Mouse (Mus musculus): Measurements from ENCODE around the gene Limd1.
A peak's percentile ranks its signal among the peaks of the same experiment; 100 is the strongest.
"Not testable (repeated sequence)": the region's sequence is repeated elsewhere in the genome, so short reads cannot be mapped to it uniquely, and the experiment has no call there.

The Limd1 gene

GRCm38 (mm10) chr9:123478586-123479195 is at the start of gene Limd1:
Gene Limd1 (plus strand): TSS chr9:123478706.
- DNase-seq: peak; percentile 57

GRCm38 (mm10) chr9:123429863-123430262 is 48.6 kb upstream of the Limd1 start:
- no peak for DNase-seq

GRCm38 (mm10) chr9:123430973-123431372 is 47.5 kb upstream of the Limd1 start:
- DNase-seq: no peak

- DNase-seq: no peak
Measured at GRCm38 (mm10) chr9:123438223-123438622, 40.3 kb upstream of the Limd1 start.

- no peak for DNase-seq
Measured at GRCm38 (mm10) chr9:123440230-123441058, 38.1 kb upstream of the Limd1 start.

- not testable (repeated sequence) for DNase-seq
Measured at GRCm38 (mm10) chr9:123447101-123447500, 31.4 kb upstream of the Limd1 start.

GRCm38 (mm10) chr9:123448594-123448993 is 29.9 kb upstream of the Limd1 start:
- no peak for DNase-seq

GRCm38 (mm10) chr9:123450174-123450573 is 28.3 kb upstream of the Limd1 start:
- no peak for DNase-seq

- no peak for DNase-seq
Measured at GRCm38 (mm10) chr9:123451772-123452171, 26.7 kb upstream of the Limd1 start.

- DNase-seq: peak; percentile 16
Measured at GRCm38 (mm10) chr9:123456634-123457602, 21.6 kb upstream of the Limd1 start.

GRCm38 (mm10) chr9:123457603-123458002 is 20.9 kb upstream of the Limd1 start:
- DNase-seq: peak; percentile 63

GRCm38 (mm10) chr9:123467141-123467620 is 11.3 kb upstream of the Limd1 start:
- no peak for DNase-seq

- DNase-seq: no peak
Measured at GRCm38 (mm10) chr9:123468406-123469085, 10.0 kb upstream of the Limd1 start.

- no peak for DNase-seq
Measured at GRCm38 (mm10) chr9:123469087-123469486, 9.4 kb upstream of the Limd1 start.

- DNase-seq: no peak
Measured at GRCm38 (mm10) chr9:123473377-123473776, 5.1 kb upstream of the Limd1 start.

- DNase-seq: no peak
Measured at GRCm38 (mm10) chr9:123475569-123475968, 2.9 kb upstream of the Limd1 start.

GRCm38 (mm10) chr9:123478031-123478585 is 398 bp upstream of the Limd1 start:
- DNase-seq: peak; percentile 43

- peak; percentile 55 for DNase-seq
Measured at GRCm38 (mm10) chr9:123479196-123479669, 727 bp downstream of the Limd1 start.

- DNase-seq: no peak
Measured at GRCm38 (mm10) chr9:123479876-123480252, 1.4 kb downstream of the Limd1 start.

GRCm38 (mm10) chr9:123480253-123480921 is 1.9 kb downstream of the Limd1 start:
- peak; percentile 22 for DNase-seq

- no peak for DNase-seq
Measured at GRCm38 (mm10) chr9:123481136-123481535, 2.6 kb downstream of the Limd1 start.
